Mouse (Mus musculus): ENCODE measurements at regions not wholly inside any gene's neighbourhood (a gene's known extent, or its start where the extent isn't known, plus 50 kb on each side); places are given as distances from the start of the nearest gene placed in this dataset.

- Histone ChIP-seq H3K36me3 (ENCODE audit: poor library complexity, severe bottlenecking) (no peaks in the 10 kb centered on the region), H3K27ac (no peak overlapping the region), H3K9ac (no peak overlapping the region), H3K4me2 (no peak overlapping the region), H3K27me3 (no peaks in the 10 kb centered on the region), H3K9me3 (replicated peaks) (no peaks in the 10 kb centered on the region), H3K4me1 (no peaks in the 10 kb centered on the region), H3K4me3 (no peak overlapping the region)
- 92% methylated on average over 15 of the region's 15 CpGs for WGBS
- no peak for ATAC-seq
Observed at GRCm38 (mm10) chr15:96778321-96778926, 78.9 kb upstream of the Slc38a2 start.

GRCm38 (mm10) chr15:96776476-96777075 lies 77.0 kb upstream of the Slc38a2 start:
- ATAC-seq: no peak
- Histone ChIP-seq H3K4me3 (no peak overlapping the region), H3K27ac (no peak overlapping the region), H3K9ac (no peak overlapping the region), H3K9me3 (replicated peaks) (no peaks in the 10 kb centered on the region), H3K4me2 (no peak overlapping the region), H3K36me3 (ENCODE audit: poor library complexity, severe bottlenecking) (no peaks in the 10 kb centered on the region), H3K4me1 (no peaks in the 10 kb centered on the region), H3K27me3 (no peaks in the 10 kb centered on the region)
- 81% methylated on average over 9 of the region's 9 CpGs for WGBS

- H3K9me3 ChIP-seq (replicated peaks): no peaks in the 10 kb centered on the region
- H3K4me3 ChIP-seq: no peak overlapping the region
- 90% methylated on average over 5 of the region's 5 CpGs for WGBS
- H3K4me1 ChIP-seq: no peaks in the 10 kb centered on the region
- H3K27ac ChIP-seq: no peak overlapping the region
- H3K36me3 ChIP-seq (ENCODE audit: poor library complexity, severe bottlenecking): no peaks in the 10 kb centered on the region
- no peak overlapping the region for H3K9ac ChIP-seq
- H3K4me2 ChIP-seq: no peak overlapping the region
- no peak for ATAC-seq
- H3K27me3 ChIP-seq: no peaks in the 10 kb centered on the region
Observed at GRCm38 (mm10) chr15:96775129-96775528, 75.6 kb upstream of the Slc38a2 start.

GRCm38 (mm10) chr15:96774664-96775063 lies 75.1 kb upstream of the Slc38a2 start:
- 85% methylated on average over 6 of the region's 6 CpGs for WGBS
- Histone ChIP-seq H3K9me3 (replicated peaks) (no peaks in the 10 kb centered on the region), H3K27me3 (no peaks in the 10 kb centered on the region), H3K36me3 (ENCODE audit: poor library complexity, severe bottlenecking) (no peaks in the 10 kb centered on the region), H3K4me3 (no peak overlapping the region), H3K4me1 (no peaks in the 10 kb centered on the region), H3K9ac (no peak overlapping the region), H3K4me2 (no peak overlapping the region), H3K27ac (no peak overlapping the region)
- no peak for ATAC-seq

GRCm38 (mm10) chr15:96773656-96774055 lies 74.1 kb upstream of the Slc38a2 start:
- ATAC-seq: no peak
- Histone ChIP-seq H3K9ac (no peak overlapping the region), H3K4me3 (no peak overlapping the region), H3K4me1 (no peaks in the 10 kb centered on the region), H3K27me3 (no peaks in the 10 kb centered on the region), H3K27ac (no peak overlapping the region), H3K36me3 (ENCODE audit: poor library complexity, severe bottlenecking) (no peaks in the 10 kb centered on the region), H3K9me3 (replicated peaks) (no peaks in the 10 kb centered on the region), H3K4me2 (no peak overlapping the region)
- 91% methylated on average over 1 of the region's 1 CpGs for WGBS

- Histone ChIP-seq H3K4me2 (no peak overlapping the region), H3K4me3 (no peak overlapping the region), H3K27ac (no peak overlapping the region), H3K9me3 (replicated peaks) (no peaks in the 10 kb centered on the region), H3K36me3 (ENCODE audit: poor library complexity, severe bottlenecking) (no peaks in the 10 kb centered on the region), H3K27me3 (no peaks in the 10 kb centered on the region), H3K4me1 (no peaks in the 10 kb centered on the region), H3K9ac (no peak overlapping the region)
- ATAC-seq: no peak
- WGBS: 90% methylated on average over 8 of the region's 8 CpGs
Observed at GRCm38 (mm10) chr15:96772701-96773100, 73.2 kb upstream of the Slc38a2 start.

- Histone ChIP-seq H3K4me3 (no peak overlapping the region), H3K9me3 (replicated peaks) (no peaks in the 10 kb centered on the region), H3K4me2 (no peak overlapping the region), H3K27ac (no peak overlapping the region), H3K36me3 (ENCODE audit: poor library complexity, severe bottlenecking) (no peaks in the 10 kb centered on the region), H3K9ac (no peak overlapping the region), H3K4me1 (no peaks in the 10 kb centered on the region), H3K27me3 (no peaks in the 10 kb centered on the region)
- 93% methylated on average over 8 of the region's 8 CpGs for WGBS
- no peak for ATAC-seq
Observed at GRCm38 (mm10) chr15:96770786-96771185, 71.3 kb upstream of the Slc38a2 start.

GRCm38 (mm10) chr15:96770299-96770698 lies 70.8 kb upstream of the Slc38a2 start:
- Histone ChIP-seq H3K4me2 (no peak overlapping the region), H3K9me3 (replicated peaks) (no peaks in the 10 kb centered on the region), H3K4me3 (no peak overlapping the region), H3K9ac (no peak overlapping the region), H3K27ac (no peak overlapping the region), H3K4me1 (no peaks in the 10 kb centered on the region), H3K36me3 (ENCODE audit: poor library complexity, severe bottlenecking) (no peaks in the 10 kb centered on the region), H3K27me3 (no peaks in the 10 kb centered on the region)
- ATAC-seq: no peak
- 89% methylated on average over 7 of the region's 7 CpGs for WGBS

GRCm38 (mm10) chr15:96769751-96770150 lies 70.2 kb upstream of the Slc38a2 start:
- no peak overlapping the region for H3K4me3 ChIP-seq
- no peak overlapping the region for H3K4me2 ChIP-seq
- no peak overlapping the region for H3K9ac ChIP-seq
- H3K36me3 ChIP-seq (ENCODE audit: poor library complexity, severe bottlenecking): no peaks in the 10 kb centered on the region
- H3K27me3 ChIP-seq: no peaks in the 10 kb centered on the region
- ATAC-seq: no peak
- no peaks in the 10 kb centered on the region for H3K9me3 ChIP-seq (replicated peaks)
- no peak overlapping the region for H3K27ac ChIP-seq
- H3K4me1 ChIP-seq: no peaks in the 10 kb centered on the region
- 90% methylated on average over 11 of the region's 11 CpGs for WGBS

GRCm38 (mm10) chr15:96768301-96768993 lies 68.9 kb upstream of the Slc38a2 start:
- H3K4me3 ChIP-seq: no peak overlapping the region
- no peak overlapping the region for H3K9ac ChIP-seq
- no peak overlapping the region for H3K27ac ChIP-seq
- no peaks in the 10 kb centered on the region for H3K4me1 ChIP-seq
- no peak for ATAC-seq
- H3K4me2 ChIP-seq: no peak overlapping the region
- 82% methylated on average over 19 of the region's 19 CpGs for WGBS
- no peaks in the 10 kb centered on the region for H3K9me3 ChIP-seq (replicated peaks)
- H3K27me3 ChIP-seq: no peaks in the 10 kb centered on the region
- H3K36me3 ChIP-seq (ENCODE audit: poor library complexity, severe bottlenecking): no peaks in the 10 kb centered on the region

GRCm38 (mm10) chr15:96767188-96767587 lies 67.7 kb upstream of the Slc38a2 start:
- H3K27ac ChIP-seq: no peak overlapping the region
- no peaks in the 10 kb centered on the region for H3K36me3 ChIP-seq (ENCODE audit: poor library complexity, severe bottlenecking)
- H3K4me3 ChIP-seq: no peak overlapping the region
- H3K4me1 ChIP-seq: no peaks in the 10 kb centered on the region
- 95% methylated on average over 5 of the region's 5 CpGs for WGBS
- H3K4me2 ChIP-seq: no peak overlapping the region
- ATAC-seq: no peak
- H3K9me3 ChIP-seq (replicated peaks): no peaks in the 10 kb centered on the region
- H3K9ac ChIP-seq: no peak overlapping the region
- no peaks in the 10 kb centered on the region for H3K27me3 ChIP-seq

GRCm38 (mm10) chr15:96766238-96766637 lies 66.7 kb upstream of the Slc38a2 start:
- Histone ChIP-seq H3K4me1 (no peaks in the 10 kb centered on the region), H3K9me3 (replicated peaks) (no peaks in the 10 kb centered on the region), H3K36me3 (ENCODE audit: poor library complexity, severe bottlenecking) (no peaks in the 10 kb centered on the region), H3K4me2 (no peak overlapping the region), H3K9ac (no peak overlapping the region), H3K27me3 (no peaks in the 10 kb centered on the region), H3K4me3 (no peak overlapping the region), H3K27ac (no peak overlapping the region)
- WGBS: 97% methylated on average over 9 of the region's 9 CpGs
- ATAC-seq: no peak

All from forebrain, embryonic 13.5 days (tissue).